Mouse (Mus musculus): ENCODE data around the gene Hist2h2aa2.
"Not testable (repeated sequence)": the region's sequence is repeated elsewhere in the genome, so short reads cannot be mapped to it uniquely, and the experiment has no call there.

Gene Hist2h2aa2

GRCm38 (mm10) chr3:96262216-96262875 is 22.3 kb upstream of the Hist2h2aa2 start:
- no peak for DNase-seq (ENCODE audit: extremely low spot score, low read depth, low spot score)

DNA sequence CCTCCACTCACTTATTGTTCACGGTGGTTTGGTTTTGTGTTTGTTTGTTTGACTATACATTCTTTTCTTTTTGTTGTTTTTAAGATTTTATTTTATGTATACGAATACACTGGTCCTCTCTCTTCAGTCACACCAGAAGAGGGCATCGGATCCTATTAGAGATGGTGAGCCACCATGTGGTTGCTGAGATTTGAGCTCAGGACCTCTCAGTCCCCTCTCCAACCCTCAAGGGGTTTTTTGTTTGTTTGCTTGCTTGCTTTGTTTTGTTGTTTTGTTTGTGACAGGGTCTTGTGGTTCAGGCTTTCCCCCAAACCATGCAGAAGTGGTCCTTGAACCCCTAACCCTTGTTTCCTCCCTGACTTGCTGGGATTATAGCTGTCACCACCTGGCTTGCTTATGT is 21.5 kb upstream of the Hist2h2aa2 start:
- no peak for DNase-seq (ENCODE audit: extremely low spot score, low read depth, low spot score)

DNA sequence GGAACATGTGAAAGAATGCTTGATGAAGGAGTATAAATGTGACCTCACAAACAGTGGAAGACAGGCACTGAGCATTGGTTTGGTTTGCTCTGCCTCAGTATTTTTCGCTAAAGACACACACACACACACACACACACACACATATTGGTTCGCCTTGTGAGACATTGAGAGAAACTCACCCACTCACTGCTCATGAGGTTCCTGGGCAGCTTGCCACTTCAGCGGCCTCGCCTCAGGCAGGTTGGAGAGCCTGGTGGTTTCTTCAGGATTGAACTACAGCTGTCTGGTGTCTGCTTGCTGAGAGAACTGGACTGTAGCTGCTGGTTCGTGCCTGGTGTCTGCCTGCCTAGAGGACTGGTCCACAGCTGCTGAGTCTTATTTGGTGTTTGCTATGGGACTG is 20.1 kb upstream of the Hist2h2aa2 start:
- no peak for DNase-seq (ENCODE audit: extremely low spot score, low read depth, low spot score)

GRCm38 (mm10) chr3:96257190-96257589 is 17.1 kb upstream of the Hist2h2aa2 start:
- DNase-seq (ENCODE audit: extremely low spot score, low read depth, low spot score) = no peak

DNA sequence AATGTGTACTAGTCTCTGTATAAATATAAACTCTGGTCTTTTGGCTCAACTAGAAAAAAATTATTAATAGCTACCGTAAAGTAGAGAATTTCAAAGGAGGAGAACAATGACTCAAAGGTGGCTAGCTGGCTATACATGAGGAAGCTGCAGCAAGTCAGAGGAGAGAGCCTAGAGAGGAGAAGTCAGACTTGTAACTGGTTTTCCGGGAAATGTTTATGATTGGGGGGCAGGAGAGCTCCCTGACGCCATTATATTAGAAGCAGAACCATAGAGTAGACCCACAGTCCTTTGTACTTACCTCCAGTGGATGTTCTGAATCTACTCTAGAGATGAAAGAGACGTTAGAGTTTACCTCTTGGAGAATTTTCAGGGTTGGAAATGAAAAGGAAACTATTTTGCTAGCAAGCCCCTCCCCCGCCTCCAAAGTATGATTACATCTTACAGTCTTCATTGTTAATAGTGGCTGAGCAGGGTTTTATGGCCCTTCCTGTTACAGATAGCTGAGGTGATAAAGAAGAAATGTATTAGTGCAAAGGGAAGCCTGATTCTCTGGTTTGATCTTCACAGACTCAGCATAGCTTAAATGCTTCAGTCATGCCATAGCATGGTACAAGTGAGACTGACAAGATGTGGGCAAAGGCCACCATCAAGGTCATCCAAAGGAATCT is 16.0 kb upstream of the Hist2h2aa2 start:
- DNase-seq (ENCODE audit: extremely low spot score, low read depth, low spot score) = no peak

DNA sequence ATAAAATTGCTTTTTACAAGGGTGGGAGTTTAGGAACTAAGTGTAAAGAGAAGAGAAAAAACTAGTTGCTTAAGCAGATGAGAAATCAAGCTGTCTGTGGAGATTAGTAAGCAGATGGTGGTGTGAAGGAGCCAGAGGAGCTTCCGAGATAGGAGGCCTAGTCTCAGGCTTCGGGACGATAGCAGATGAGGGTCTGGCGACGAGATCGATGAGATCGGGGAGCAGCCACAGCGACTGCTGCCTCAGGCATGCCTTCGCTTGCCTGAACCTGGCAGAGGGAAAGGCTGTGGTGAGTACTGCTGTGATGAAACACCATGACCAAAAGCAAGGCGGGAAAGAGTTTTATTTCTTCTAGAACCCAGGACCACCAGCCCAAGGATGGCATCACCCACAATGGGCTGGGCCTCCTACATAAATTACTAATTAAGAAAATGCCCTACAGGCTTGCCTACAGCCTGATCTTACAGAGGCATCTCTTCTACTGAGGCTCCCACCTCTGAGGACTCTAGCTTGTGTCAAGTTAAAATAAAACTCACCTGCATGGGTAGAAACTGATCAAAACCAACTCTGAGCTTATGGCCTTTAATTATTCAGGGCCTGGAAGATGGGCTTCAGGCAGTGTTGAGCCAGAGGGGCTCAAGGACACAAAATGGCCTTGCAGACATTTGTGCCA is 14.7 kb upstream of the Hist2h2aa2 start:
- no peak for DNase-seq (ENCODE audit: extremely low spot score, low read depth, low spot score)

DNA sequence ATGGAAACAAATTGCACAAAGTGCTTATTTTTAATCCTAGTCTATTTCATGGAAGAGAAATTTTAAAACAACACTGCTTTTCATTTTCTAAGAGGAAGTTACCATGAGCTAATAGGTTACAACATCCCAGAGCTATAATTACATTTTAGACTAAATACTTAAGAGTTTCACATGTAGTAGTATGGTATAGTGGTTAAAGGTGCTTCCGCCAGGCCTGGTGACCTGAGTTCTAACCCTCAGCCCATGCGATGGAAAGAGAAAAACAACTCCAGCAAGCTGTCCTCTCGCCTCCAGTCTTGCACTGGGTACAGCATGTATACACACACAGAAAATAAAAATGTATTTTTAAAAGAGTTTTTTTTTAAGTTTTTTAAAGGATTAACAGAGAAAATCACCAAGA is 11.7 kb upstream of the Hist2h2aa2 start:
- DNase-seq (ENCODE audit: extremely low spot score, low read depth, low spot score) = no peak

DNA sequence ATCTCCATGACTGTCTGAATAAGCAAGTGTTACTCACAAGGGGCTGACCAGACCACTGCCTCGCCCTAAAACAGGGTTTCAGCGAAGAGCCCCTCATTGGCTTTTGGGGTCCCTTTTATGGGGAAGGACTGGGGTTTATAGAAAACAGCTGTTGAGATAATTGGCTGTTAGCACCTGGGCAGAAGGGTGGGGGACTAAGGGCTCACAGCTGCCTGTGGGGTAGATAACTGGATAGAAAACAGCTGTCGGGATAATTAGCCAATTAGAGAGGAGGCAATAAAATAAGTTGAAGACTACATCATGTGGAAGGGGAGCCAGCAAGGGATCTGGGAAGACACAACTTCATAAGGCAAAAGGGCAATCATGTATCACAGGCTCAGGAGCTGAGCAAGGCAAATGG is 10.8 kb upstream of the Hist2h2aa2 start:
- no peak for DNase-seq (ENCODE audit: extremely low spot score, low read depth, low spot score)

- DNase-seq (ENCODE audit: extremely low spot score, low read depth, low spot score) = no peak
Observed at GRCm38 (mm10) chr3:96249034-96249345, 8.9 kb upstream of the Hist2h2aa2 start.

- no peak for DNase-seq (ENCODE audit: extremely low spot score, low read depth, low spot score)
Observed at GRCm38 (mm10) chr3:96248141-96249033, 8.3 kb upstream of the Hist2h2aa2 start.

DNA sequence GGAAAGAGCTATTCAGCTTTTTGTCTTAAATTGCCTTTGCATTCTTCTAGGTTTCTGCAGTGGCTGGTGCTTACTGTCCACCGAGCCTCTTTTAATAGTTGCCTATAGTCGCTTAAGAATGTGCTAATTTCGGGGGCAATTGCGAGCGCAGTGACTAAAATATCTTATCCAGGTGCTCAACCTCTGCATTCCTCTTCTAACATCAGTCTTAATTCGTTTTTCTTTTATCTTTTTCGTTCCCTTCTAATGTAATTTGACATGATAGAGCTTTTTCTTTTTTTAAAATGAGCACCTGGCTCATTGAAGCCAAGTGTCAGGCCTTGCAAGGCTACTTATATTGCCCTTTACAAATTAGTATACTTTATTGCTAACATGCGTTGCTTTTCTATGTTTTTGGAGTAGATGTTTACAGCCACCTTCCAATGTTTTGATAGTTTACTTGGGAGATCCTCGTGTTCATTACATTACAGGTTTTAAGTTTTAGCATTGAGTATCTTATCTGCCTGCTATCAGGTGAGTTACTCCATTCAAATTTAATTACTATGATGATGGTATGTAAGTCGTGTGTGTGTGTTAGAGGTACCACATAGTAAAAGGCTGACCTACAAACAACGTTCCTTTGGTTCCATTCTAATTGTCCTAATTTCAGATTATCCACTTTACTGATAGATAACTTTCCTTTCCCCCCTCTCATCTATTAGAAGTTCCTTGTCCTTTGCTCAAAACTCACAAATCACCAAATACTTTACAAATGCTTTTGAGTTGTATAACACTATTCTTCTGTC is 7.5 kb upstream of the Hist2h2aa2 start:
- DNase-seq (ENCODE audit: extremely low spot score, low read depth, low spot score) = peak; percentile 46

GRCm38 (mm10) chr3:96246427-96246856 is 6.4 kb upstream of the Hist2h2aa2 start, which contains the start of gene Hist2h3c1:
Gene Hist2h3c1 (plus strand): TSS chr3:96246685.
- not testable (repeated sequence) for DNase-seq (ENCODE audit: extremely low spot score, low read depth, low spot score)

DNA sequence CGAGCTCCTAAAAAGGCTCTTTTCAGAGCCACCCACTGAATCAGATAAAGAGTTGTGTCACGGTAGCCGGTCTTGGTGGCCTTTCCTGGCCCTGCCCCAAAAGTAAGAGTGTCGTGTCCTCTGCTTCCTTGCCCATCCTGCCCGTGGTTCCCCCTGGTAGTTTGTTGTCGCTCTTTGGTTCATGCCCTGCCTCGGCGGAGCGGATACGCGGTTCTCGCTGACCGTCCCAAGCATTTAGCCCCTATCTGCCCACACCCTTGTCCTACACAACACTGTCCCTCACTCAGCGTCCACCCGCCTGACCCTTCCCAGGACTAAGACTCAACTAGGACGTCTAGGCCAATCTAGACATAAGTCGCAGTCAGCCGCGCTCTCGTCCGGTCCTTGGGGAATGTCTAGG is 5.9 kb upstream of the Hist2h2aa2 start:
- not testable (repeated sequence) for DNase-seq (ENCODE audit: extremely low spot score, low read depth, low spot score)

GRCm38 (mm10) chr3:96245003-96245886 is 5.2 kb upstream of the Hist2h2aa2 start, which contains the start of gene Hist2h2aa1:
Gene Hist2h2aa1 (plus strand): TSS chr3:96245497.
- DNase-seq (ENCODE audit: extremely low spot score, low read depth, low spot score) = not testable (repeated sequence)

- no peak for DNase-seq (ENCODE audit: extremely low spot score, low read depth, low spot score)
Observed at GRCm38 (mm10) chr3:96243921-96244572, 4.0 kb upstream of the Hist2h2aa2 start.

DNA sequence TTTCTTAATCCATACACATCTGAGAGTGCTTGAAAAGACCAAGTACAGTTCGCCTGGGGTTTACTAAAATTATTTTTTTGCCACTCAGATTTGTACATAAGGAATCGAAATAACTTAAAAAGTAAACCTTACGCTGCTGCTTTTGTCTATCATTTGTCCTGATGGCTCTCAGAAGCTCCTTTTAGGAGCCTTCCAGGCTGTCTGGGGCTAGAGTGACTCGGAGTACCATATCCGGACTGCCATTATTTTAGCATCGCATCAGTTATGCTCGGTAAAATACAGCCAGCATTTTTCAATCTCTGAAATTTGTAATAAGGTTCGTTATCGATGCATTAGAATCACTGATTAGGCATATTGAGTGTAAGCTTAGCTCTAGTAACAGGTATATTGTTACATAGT is 722 bp upstream of the Hist2h2aa2 start:
- no peak for DNase-seq (ENCODE audit: extremely low spot score, low read depth, low spot score)

DNA sequence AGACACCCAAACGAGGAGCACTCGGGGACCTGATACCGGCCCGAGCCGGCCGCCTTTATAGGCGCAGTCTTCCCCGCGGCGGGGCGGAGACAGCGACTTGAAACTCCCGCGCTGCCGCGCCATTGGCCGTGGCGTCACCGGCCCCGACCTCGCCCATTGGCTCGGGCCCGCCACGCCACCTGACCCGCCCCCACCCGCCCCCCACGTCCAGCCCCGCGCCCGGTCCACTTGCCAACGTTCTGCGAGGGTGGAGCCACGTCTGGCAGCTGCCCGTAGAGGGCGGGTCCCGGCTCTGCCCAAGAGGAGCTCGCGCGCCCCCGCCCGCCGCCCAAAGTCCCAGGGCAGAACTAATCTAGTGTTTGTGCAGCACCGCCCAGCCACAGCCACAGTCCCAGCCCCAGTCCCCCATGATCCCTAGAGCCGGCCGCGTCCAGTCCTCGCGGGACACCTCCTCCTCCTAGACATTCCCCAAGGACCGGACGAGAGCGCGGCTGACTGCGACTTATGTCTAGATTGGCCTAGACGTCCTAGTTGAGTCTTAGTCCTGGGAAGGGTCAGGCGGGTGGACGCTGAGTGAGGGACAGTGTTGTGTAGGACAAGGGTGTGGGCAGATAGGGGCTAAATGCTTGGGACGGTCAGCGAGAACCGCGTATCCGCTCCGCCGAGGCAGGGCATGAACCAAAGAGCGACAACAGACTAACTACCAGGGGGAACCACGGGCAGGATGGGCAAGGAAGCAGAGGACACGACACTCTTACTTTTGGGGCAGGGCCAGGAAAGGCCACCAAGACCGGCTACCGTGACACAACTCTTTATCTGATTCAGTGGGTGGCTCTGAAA is 902 bp downstream of the Hist2h2aa2 start, which contains the start of gene Hist2h3c2:
TSS of gene Hist2h3c2 (minus strand) at position 174 of the 840 bp plus-strand sequence.
- DNase-seq (ENCODE audit: extremely low spot score, low read depth, low spot score) = not testable (repeated sequence)
